Mouse (Mus musculus) G1E (cell line): Measurements from ENCODE around the gene Zdhhc1.

Experiments used
- CTCF ChIP-seq: IDR thresholded peaks from 2 replicates; pipeline ENCODE4 v1.5.1; 2012; ENCODE audit warnings: low read depth, low read length, inconsistent platforms, mixed read lengths
- GATA2 ChIP-seq: IDR thresholded peaks from 2 replicates; pipeline ENCODE4 v1.6.1; 2012; ENCODE audit warnings: low read depth, low read length, inconsistent platforms, borderline replicate concordance
- POLR2AphosphoS5 ChIP-seq: IDR thresholded peaks from 2 replicates; pipeline ENCODE4 v1.6.1; 2012; ENCODE audit warnings: low read depth, low read length, inconsistent platforms; ENCODE audit not compliant: insufficient replicate concordance

DNA sequence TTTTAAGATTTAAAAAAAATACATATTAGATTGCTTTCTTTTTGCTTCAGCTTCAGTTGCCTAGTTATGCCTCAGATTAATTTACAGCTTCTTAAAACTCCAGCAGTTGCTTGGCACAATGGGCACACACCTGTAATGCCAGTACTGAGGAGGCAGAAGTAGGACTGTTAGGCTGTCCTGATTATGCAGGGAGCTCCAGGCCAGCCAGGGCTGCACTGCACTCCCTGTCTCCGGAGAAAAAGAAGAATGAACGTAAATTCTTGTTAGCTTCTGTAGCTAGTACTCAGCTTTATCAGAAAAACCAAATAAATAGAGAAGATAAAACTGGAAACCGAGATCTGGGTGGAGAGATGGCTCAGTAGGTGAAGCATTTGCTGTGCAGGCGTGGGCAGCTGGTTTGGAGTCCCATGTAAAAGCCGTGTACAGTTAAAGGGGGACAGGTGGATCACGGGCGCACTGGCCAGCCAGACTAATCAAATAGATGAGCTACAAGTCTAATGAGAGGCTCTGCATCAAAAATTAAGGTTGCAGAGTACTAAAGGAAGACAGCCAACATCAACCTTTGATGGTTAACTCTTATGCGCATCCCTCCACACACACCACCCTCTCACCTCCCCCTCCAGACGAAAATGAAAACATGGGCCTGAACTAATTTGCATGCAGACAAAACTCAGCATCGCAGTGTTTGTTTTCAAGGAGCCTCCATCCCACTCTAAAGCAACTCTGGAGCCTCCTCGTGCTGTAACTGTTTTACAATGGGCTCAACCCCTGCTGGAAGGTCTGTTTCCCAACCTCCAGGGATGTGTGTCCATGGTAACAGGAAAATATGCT, 51.2 kb downstream of the Zdhhc1 start:
- TF ChIP-seq CTCF = no peak
- TF ChIP-seq POLR2AphosphoS5 = no peak
- no peak for TF ChIP-seq GATA2
